Mouse (Mus musculus): Measurements from ENCODE around the gene Tent4a. TPM values are rescaled to one million over a fixed set of nuclear protein-coding genes. Genes with fewer than 3 reads are reported as not detected.

Tent4a gene
- polyA plus RNA-seq, 1 experiment, result 34.1 TPM

- H3K4me1 ChIP-seq (ENCODE audit: control insufficient read depth, insufficient read depth, low read length), result peaks cover 15% of the 10 kb centered on the region
These were observed 1.6 kb upstream of the Tent4a start for GRCm38 (mm10) chr13:69536021-69536420.

GRCm38 (mm10) chr13:69534654-69535551 is 486 bp upstream of the Tent4a start:
- Histone ChIP-seq H3K4me3 (ENCODE audit: insufficient read depth, low read length) (peak overlapping the region; percentile 65), H3K4me1 (ENCODE audit: control insufficient read depth, insufficient read depth, low read length) (peaks cover 11% of the 10 kb centered on the region), H3K27ac (ENCODE audit: insufficient read depth, low read length) (peak overlapping the region; percentile 90)
- peak; percentile 79 for TF ChIP-seq POLR2A (IDR thresholded peaks at IDR 0.05; ENCODE audit: low read depth, low read length)
- no peak for TF ChIP-seq CTCF (IDR thresholded peaks at IDR 0.05; ENCODE audit: borderline replicate concordance, insufficient read depth, low read length)

More at GRCm38 (mm10) chr13:69536021-69536420, 1.6 kb upstream of the Tent4a start:
- peak overlapping the region; percentile 65; the same call in 1 of the 2 replicates for H3K4me3 ChIP-seq (ENCODE audit: insufficient read depth, low read length)
- no peak for TF ChIP-seq POLR2A (IDR thresholded peaks at IDR 0.05; ENCODE audit: low read depth, low read length)
- no peak for TF ChIP-seq CTCF (IDR thresholded peaks at IDR 0.05; ENCODE audit: borderline replicate concordance, insufficient read depth, low read length)
- H3K27ac ChIP-seq (ENCODE audit: insufficient read depth, low read length), result peak overlapping the region; percentile 90

- Histone ChIP-seq H3K4me1 (ENCODE audit: control insufficient read depth, insufficient read depth, low read length) (peaks cover 10% of the 10 kb centered on the region), H3K27ac (ENCODE audit: insufficient read depth, low read length) (peak within 1 kb of the TSS; percentile 81), H3K4me3 (ENCODE audit: insufficient read depth, low read length) (peak within 1 kb of the TSS; percentile 98)
- TF ChIP-seq POLR2A (IDR thresholded peaks at IDR 0.05; ENCODE audit: low read depth, low read length) (peak; percentile 72), CTCF (IDR thresholded peaks at IDR 0.05; ENCODE audit: borderline replicate concordance, insufficient read depth, low read length) (no peak)
These were observed 748 bp downstream of the Tent4a start, which contains the start of gene Nsun2 for GRCm38 (mm10) chr13:69533405-69534333. Nsun2 (plus strand) TSS chr13:69533746.

- Histone ChIP-seq H3K4me1 (ENCODE audit: control insufficient read depth, insufficient read depth, low read length) (peaks cover 5% of the 10 kb centered on the region), H3K27ac (ENCODE audit: insufficient read depth, low read length) (0 out of 2 replicates have a peak overlapping the region, but pooled peaks have one; percentile 81), H3K4me3 (ENCODE audit: insufficient read depth, low read length) (peak overlapping the region; percentile 98)
- no peak for TF ChIP-seq CTCF (IDR thresholded peaks at IDR 0.05; ENCODE audit: borderline replicate concordance, insufficient read depth, low read length)
- TF ChIP-seq POLR2A (IDR thresholded peaks at IDR 0.05; ENCODE audit: low read depth, low read length), result no peak
These were observed 1.5 kb downstream of the Tent4a start for GRCm38 (mm10) chr13:69532893-69533404.

- peaks cover 5% of the 10 kb centered on the region for H3K4me1 ChIP-seq (ENCODE audit: control insufficient read depth, insufficient read depth, low read length)
- no peak for TF ChIP-seq CTCF (IDR thresholded peaks at IDR 0.05; ENCODE audit: borderline replicate concordance, insufficient read depth, low read length)
- TF ChIP-seq POLR2A (IDR thresholded peaks at IDR 0.05; ENCODE audit: low read depth, low read length), result no peak
- H3K27ac ChIP-seq (ENCODE audit: insufficient read depth, low read length), result no peak overlapping the region
- H3K4me3 ChIP-seq (ENCODE audit: insufficient read depth, low read length), result peak overlapping the region; percentile 98
These were observed 2.1 kb downstream of the Tent4a start for GRCm38 (mm10) chr13:69532101-69532892.

- TF ChIP-seq POLR2A (IDR thresholded peaks at IDR 0.05; ENCODE audit: low read depth, low read length), result no peak
- no peak for TF ChIP-seq CTCF (IDR thresholded peaks at IDR 0.05; ENCODE audit: borderline replicate concordance, insufficient read depth, low read length)
- peak overlapping the region; percentile 98 for H3K4me3 ChIP-seq (ENCODE audit: insufficient read depth, low read length)
- peaks cover 5% of the 10 kb centered on the region for H3K4me1 ChIP-seq (ENCODE audit: control insufficient read depth, insufficient read depth, low read length)
- no peak overlapping the region for H3K27ac ChIP-seq (ENCODE audit: insufficient read depth, low read length)
These were observed 3.0 kb downstream of the Tent4a start for GRCm38 (mm10) chr13:69531431-69531830.

GRCm38 (mm10) chr13:69530951-69531350 is 3.5 kb downstream of the Tent4a start:
- H3K4me3 ChIP-seq (ENCODE audit: insufficient read depth, low read length), result peak overlapping the region; percentile 98
- TF ChIP-seq POLR2A (IDR thresholded peaks at IDR 0.05; ENCODE audit: low read depth, low read length), result no peak
- TF ChIP-seq CTCF (IDR thresholded peaks at IDR 0.05; ENCODE audit: borderline replicate concordance, insufficient read depth, low read length), result no peak
- H3K4me1 ChIP-seq (ENCODE audit: control insufficient read depth, insufficient read depth, low read length), result peaks cover 8% of the 10 kb centered on the region
- H3K27ac ChIP-seq (ENCODE audit: insufficient read depth, low read length), result no peak overlapping the region

- peaks cover 11% of the 10 kb centered on the region; the same call in 1 of the 2 replicates for H3K4me1 ChIP-seq (ENCODE audit: control insufficient read depth, insufficient read depth, low read length)
- no peak overlapping the region for H3K4me3 ChIP-seq (ENCODE audit: insufficient read depth, low read length)
- no peak for TF ChIP-seq POLR2A (IDR thresholded peaks at IDR 0.05; ENCODE audit: low read depth, low read length)
- TF ChIP-seq CTCF (IDR thresholded peaks at IDR 0.05; ENCODE audit: borderline replicate concordance, insufficient read depth, low read length), result no peak
- H3K27ac ChIP-seq (ENCODE audit: insufficient read depth, low read length), result no peak overlapping the region
These were observed 4.3 kb downstream of the Tent4a start for GRCm38 (mm10) chr13:69530156-69530555.

Data from embryonic fibroblast, embryonic 13.5 days (primary cell).